Mouse (Mus musculus): Measurements from ENCODE around the gene Itpr2.

- TF ChIP-seq GATA1 (IDR thresholded peaks at IDR 0.05; ENCODE audit: low read length) (no peak), TAL1 (IDR thresholded peaks at IDR 0.05; ENCODE audit: low read length) (no peak)
Measured at GRCm38 (mm10) chr6:146525500-146525899, 23.5 kb upstream of the Itpr2 start.
